Mouse (Mus musculus) T-helper 17 cell (primary cell): ENCODE measurements around the gene Olig2.
"Not testable (repeated sequence)": the region's sequence is repeated elsewhere in the genome, so short reads cannot be mapped to it uniquely, and the experiment has no call there.

Experiments
- in situ Hi-C, 2 experiments: fragments of 300-600 bp; cut with MboI, MseI; formaldehyde crosslinking; loops; 1 replicate in 1 of 2; 2 replicates in 1 of 2; pipeline ENCODE4 v1.15.1; 2025; ENCODE audit warnings: high pct_unique_total_duplicates in 2 of 2

Gene Olig2

DNA sequence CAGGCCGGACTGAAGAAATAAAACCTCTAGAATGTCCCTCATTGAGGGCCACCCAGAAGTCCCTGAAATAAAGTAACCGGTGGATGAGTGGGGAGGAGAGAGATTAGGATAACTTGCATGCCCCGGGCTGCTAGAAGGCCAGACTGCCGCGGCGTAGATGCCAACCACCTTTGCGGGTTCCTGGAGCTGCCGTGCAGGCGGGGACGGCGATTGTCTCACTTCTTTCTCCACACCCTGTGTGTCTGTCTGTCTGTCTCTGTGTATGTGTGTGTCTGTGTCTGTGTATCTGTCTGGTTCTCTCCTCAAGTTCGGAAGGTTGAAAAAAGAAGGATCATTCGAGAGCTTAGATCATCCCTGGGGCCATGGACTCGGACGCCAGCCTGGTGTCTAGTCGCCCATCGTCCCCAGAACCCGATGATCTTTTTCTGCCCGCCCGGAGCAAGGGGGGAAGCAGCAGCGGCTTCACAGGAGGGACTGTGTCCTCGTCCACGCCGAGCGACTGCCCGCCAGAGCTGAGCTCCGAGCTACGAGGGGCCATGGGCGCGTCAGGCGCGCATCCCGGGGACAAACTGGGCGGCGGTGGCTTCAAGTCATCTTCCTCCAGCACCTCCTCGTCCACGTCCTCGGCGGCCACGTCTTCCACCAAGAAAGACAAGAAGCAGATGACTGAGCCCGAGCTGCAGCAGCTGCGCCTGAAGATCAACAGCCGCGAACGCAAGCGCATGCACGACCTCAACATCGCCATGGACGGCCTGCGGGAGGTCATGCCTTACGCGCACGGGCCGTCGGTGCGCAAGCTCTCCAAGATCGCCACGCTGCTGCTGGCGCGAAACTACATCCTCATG, 1.0 kb downstream of the Olig2 start:
- in situ Hi-C loops = no loop called here

DNA sequence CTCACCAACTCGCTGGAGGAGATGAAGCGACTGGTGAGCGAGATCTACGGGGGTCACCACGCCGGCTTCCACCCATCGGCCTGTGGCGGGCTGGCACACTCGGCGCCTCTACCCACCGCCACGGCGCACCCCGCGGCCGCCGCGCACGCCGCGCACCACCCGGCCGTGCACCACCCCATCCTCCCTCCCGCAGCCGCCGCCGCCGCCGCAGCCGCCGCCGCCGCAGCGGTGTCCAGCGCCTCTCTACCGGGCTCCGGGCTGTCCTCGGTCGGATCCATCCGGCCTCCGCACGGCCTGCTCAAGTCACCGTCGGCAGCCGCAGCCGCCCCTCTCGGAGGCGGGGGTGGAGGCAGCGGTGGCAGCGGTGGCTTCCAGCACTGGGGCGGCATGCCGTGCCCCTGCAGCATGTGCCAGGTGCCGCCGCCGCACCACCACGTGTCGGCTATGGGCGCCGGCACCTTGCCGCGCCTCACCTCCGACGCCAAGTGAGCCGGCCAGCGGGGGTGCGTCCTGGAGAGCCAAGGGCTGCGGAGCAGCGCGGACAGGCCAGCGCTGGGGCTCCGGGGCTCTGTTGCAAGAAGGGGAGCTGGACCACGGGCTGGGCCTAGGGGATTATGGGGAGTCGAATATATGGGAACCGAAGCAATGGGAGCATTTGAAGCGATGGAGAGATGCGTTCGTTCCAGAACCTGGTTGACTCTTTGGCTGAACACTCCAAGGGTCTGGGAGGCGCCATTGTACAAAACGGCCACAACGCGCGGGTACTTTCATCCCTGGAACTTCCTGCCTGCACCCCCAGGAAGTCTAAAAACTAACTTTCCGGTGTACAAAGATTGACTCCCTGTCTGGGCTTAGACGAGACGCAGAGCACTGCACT, 1.9 kb downstream of the Olig2 start:
- in situ Hi-C loops = no loop called here

DNA sequence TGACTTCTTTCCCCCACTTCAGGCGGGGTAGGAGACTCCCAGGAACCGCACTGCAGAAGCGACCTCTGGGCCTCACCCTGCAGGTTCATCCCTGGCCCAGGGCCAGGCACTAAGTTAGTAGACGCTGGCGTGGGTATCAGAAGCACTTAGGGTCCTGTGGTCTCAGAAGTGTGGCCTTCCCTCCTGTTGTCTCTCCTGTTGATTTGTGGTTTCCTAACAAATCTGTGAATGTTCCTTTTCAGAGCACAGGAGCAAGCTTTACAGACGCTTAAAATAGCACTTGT, 2.4 kb downstream of the Olig2 start:
- in situ Hi-C loops = no loop called here

DNA sequence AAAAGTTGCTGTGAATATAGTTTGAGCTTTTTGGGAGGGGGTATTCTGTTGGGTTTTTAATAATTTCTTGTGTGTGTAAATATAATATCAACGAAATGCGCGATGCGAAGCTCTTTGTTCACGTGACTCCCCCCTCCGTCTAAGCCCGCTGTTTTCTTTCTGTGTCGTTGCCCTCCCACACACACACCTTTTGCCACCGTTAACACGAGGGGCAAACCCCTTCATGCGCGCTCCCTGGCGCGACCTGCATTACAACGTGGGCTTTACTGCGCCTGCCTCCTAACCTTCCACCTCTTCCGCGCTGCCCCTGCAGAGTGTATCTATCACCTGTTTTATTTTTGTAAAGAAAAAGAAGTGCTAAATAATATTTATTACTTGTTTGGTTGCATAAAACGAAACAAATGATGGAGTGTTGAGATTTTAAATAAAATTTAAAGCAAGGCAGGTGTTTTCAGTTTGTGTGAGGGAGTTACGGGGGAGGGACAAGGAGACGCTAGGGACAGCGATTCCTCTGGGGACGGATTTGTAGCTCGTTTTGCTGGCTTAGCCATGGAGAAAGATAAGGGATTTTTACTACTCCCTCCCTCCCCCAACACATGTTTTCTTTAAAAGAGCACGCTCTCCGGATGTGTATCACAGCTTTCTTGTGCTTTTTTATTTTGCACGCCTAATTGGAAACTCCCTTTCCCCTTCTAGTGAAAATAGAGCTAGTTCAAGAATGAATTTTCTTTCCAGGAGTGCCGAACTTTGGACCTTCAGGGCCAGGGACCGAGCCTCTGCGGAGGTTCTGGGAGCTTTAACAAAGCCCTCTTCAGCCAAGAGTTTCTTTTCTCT, 3.2 kb downstream of the Olig2 start:
- in situ Hi-C loops = no loop called here

DNA sequence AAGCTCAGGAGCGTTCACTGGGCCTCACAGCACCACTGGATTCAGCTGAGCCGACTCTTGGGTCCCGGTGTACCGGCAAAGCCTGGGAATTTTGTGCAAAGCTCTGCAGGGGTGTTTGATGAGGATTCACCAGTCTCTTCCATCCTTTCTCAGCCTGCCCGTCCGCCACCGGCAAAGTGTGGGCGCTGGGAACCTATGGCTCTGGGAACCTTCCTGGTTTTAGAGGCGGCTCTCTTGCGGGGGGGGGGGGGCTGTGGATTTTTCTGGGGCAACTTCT, 3.8 kb downstream of the Olig2 start:
- in situ Hi-C loops = no loop called here

DNA sequence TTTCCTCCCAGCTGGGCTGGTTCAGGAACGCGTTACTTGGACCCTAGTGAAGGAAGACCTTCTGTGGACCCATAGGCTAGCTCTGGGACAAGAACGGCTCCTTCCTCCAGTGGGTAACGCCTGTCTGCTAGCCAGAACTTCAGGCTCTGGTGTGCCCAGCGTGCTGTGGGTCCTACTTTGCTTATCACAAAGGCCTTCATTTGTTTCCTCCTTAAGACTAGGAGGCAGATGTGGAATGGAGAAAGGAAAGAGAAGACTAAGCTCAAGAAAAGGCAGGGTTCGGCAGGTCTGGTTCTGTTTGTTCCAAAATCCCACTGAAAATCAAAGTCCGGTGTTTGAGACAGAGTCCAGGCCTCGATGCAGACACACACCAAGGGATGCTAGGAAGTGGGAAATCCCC, 4.4 kb downstream of the Olig2 start:
- in situ Hi-C loops = no loop called here

DNA sequence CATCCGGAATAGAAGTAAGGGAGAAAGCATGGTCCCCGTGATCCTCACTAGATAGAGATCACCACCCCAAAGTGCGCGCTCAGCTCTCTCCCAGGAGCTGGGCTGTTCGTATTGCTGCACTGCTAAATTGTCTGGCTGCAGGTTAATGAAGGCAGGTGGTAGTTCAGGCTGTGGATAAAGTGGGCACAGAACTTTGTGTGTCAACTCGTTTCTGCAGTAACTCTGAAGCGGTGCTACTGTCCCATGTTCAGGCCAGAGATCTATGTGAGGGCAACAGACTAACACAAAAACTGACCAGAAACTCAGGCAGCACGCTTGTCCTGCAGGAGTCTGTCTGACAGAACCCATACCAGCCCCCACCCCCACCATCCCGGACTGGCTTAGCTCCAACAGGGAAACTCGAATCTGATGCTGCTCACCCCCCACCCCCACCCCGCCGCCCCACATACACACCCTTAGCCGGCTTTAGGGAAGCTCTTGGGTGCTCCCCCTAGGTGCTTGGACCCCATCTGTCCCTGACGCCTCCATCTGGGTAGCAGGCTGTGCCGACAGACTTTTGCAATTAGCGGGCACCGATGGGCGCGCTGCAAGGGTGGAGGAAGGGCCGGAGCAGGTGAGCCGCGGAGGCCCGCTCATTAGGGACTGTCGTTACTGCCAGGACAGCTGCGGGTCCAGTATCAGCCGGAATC, 6.7 kb downstream of the Olig2 start:
- in situ Hi-C loops = no loop called here

DNA sequence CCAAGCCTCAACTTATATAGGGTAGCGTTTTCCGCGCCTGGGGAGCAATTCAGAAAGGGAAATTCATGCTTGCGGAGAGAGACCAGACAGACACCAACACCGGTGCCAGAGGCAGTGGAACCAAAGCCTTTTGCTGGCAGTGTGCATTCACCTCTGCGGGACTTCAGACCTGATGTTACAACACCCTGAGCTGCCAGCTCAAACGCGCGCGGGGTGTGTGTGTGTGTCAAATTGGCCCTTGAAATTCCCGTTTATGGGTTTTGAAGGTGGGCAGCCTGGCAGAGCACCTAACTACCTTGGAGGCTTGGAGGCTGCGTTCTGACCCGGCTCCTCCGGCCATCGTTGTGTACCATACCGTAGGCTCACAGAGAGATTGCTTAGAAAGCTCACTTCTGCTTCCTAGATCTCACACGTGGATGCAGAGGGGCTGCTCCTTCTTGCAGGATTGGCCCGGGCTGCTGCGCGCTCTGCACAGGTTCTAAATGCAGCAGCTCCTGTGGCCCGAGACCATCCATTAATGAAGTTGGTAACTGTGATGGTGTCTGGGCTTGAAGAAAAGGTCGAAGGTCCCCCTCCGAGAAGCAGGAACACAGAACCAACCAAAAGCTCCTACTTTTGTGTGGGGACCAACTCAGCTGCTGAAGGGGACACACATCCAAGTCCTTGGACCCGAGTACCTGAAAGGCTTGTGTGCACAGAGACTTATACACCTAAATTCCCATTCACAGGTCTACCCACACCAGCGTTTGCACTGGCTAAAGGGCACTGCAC, 7.4 kb downstream of the Olig2 start:
- in situ Hi-C loops = no loop called here

DNA sequence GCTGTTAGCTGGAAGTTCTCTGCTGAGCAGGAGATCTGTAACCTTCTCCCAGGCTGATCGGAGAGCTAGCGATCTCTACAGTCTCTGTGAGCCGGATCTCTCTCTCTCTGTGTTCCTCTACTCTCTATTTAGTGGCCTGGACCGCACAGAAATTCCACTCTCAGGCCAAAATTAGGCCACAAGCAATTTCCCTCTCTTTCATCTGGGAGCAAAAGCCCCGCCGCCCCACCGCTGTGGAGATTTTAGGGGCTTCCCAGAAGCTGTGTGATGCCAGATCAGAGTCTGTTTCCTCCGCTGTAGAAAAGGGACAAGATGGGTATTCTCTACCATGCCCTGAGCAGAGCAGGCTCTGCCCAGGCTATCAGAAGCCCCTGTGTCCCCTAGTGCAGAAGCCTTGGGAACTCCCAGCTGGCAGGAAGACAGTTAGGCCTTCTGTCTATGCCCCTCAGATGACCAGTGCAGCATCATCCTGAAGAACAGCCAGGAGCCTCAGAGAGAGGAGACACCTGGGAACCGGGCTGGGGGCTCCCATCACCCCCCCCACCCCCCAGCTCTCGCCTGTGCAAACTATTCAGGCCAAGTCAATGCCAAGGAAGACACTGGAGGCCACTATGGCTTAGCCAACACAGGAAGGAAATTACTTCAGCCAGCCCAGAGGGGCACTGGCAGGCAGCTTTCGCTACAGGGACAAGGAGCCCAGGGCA, 8.1 kb downstream of the Olig2 start:
- in situ Hi-C loops = no loop called here

DNA sequence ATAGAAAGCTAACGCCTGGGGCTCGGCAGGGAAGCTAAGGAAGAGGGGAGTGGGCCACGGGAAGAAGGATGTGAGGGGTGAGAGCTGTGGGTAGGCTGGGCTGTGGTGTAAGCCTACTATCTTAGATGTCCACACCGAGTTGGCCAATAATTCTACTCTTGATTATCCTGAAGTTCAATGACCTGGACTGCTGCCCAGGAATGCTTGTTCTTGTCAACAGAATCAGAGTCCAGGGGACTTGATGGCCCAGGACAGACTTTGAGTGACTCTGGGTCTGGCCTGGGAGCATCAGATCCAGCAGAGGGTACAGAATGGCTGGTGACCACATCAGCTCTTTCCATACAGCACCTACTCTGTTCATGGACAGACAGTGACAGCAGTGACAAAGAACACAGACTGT, 13.8 kb downstream of the Olig2 start:
- in situ Hi-C loops = no loop called here

DNA sequence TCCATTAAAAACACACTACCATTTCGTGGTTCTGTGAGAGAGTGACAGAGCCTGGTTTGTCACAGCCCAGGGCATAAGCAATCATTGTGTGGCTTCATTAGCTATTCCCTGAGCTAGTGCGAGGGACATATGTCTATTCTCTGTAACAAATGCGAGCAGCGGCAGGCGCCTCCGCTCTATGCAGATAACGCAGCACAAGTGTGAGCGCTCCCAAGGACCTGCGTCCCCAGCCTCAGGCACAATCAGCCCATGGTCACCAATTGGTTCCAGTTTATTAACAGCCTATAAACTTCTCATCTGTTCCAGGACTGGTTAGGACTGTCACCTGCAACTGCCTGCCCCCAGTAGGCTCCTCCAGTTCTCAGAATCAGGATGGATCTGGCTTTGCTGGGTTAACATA, 21.0 kb downstream of the Olig2 start:
- in situ Hi-C loops = no loop called here

DNA sequence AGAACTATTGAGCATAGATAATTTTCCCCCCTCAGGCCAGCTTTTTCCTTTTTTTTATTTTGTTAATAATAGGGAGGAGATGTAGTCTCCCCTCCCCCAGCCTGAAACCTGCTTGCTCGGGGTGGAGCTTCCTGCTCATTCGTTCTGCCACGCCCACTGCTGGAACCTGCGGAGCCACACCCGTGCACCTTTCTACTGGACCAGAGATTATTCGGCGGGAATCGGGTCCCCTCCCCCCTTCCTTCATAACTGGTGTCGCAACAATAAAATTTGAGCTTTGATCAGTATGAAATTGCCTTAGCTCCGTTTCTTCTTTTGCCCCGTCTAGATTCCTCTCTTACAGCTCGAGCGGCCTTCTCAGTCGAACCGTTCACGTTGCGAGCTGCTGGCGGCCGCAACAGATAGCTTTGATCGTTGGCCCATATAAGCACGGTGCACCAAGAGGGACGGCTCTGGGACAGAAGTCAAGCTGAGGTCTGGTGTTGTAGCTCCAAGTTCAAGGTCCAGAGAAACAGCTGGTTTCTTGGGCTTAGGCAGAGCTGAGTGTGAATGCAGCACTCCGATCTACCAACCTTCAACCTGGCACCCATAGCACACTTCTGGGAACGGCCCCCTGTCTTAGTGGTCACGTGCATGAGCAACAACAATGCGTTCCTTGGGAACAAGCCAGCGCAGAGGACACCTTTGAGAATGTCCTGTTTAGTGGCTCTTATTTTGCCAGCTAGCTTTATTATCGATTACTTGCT, 30.3 kb downstream of the Olig2 start:
- in situ Hi-C loops = not testable (repeated sequence)

DNA sequence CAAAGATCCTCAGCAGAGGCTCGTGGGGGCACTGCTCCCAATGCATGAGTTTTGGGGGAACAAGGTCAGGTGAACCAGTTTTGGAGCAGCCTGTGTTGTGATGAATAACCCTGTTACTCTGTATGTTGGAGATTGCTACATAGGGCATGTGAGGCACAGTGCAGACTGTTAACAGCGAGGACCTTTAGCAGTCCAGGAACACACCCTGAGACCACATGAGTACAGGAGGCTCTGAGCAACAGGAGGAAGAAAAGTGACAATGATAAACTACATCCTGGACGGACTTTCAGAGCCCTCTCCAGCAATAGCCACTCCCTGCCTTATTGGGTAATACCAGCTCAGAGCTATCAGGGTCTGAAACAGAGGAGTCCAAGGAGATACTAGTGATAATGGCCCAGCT, 33.7 kb downstream of the Olig2 start:
- in situ Hi-C loops = no loop called here

DNA sequence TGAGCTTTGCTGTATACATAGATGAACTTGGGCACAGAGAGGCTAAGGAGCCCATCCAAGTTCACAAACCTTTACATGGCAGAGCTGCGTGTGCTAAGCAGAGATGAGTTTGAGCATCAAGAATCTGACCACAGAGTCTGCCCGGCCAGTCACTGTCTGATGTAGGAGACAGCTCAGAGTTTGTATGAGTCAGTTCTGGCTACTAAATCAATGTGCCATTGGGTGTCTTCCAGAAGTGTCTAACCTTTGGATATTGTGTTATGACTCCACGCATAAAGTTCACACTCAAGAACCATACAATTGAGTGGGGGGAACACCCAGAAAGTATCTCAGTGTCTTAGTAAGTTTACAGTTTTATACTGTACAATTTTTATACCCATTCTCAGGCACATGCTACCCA, 35.6 kb downstream of the Olig2 start:
- in situ Hi-C loops = no loop called here

DNA sequence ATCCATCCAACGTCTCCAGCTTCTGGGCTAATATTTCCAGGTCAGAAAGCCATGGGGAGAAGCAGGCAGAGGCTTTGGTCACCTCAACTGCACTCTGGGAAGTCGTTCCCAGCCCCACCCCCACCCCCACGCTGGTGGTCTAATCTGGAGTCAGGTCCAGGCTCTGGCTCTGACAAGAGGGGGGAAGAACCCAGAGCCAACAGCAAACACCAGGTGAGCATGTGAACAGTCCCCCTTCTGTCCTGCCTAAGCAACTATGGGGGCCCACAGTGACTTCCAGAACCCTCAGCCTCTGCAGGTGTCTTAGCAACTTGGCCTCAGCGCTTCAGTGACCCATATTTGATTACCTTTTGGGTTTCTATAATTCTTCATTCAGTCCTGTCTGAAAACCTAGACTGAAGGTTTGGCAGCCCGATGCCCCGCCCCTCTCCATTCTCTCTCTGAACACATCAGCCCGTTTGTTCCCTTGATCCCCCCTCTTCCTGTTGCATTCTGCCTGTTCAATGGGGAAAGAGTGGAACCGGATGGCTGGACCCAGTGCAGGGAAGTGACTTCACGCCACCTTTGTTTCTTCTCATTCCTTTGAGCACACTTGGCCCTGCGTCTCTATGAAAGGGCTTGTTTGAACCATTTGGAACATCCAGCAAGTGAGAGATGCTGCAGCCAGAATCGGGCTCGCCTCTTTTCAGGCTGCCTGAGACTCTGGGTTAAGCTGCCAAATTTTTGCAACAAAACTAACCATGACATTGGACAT, 37.4 kb downstream of the Olig2 start:
- in situ Hi-C loops = no loop called here

DNA sequence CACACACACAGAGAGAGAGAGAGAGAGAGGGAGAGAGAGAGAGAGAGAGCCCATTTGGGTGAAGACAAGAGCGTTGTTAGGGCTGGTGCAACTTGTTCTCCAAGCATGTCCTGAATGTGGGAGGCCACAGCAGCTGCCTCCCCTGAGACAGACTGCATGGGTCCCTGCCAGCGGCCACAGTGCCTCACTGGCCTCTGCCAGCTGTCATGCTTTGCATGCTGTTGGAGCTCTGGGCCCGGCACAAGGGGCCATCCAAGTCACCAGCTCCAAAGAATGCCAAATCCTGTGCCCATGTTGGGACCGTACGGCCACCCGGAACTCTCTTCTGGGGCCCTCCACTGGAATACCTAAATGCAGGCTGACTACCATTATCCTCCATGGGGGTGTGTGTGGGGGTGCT, 40.7 kb downstream of the Olig2 start:
- in situ Hi-C loops = no loop called here

DNA sequence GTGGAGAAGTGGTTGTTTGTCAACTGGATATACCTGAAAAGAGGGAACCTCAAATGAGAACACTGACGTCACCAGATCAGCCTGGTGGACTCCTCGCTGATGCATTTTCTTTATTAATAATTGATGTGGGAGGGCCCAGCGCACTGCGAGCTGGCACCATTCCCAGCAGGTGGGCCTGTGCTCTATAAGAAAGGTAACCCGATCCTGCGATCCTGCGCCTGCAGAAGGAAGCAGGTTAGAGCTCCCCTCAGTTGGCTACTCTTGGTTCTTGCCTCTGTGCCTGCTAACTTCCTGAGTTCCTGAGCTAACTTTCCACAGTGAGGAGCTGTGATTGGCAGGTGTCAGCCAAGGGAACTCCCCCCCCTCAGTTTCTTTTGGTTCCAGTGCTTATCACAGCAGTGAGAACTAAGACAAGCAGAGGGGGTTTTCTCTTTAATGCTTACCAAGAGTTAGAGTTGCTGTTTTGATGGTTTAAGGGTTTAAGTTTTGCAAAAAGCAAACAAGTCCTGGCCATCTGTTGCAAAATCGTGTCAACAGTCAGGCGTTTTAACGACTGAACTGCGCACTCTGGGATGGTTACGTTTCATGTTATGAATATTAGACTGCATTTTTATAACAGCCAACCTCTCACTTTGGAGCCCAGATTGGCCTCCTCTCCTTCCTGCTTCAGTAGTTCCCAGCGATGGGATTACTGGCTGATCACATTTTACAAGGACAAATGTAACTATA, 43.6 kb downstream of the Olig2 start:
- in situ Hi-C loops = no loop called here

DNA sequence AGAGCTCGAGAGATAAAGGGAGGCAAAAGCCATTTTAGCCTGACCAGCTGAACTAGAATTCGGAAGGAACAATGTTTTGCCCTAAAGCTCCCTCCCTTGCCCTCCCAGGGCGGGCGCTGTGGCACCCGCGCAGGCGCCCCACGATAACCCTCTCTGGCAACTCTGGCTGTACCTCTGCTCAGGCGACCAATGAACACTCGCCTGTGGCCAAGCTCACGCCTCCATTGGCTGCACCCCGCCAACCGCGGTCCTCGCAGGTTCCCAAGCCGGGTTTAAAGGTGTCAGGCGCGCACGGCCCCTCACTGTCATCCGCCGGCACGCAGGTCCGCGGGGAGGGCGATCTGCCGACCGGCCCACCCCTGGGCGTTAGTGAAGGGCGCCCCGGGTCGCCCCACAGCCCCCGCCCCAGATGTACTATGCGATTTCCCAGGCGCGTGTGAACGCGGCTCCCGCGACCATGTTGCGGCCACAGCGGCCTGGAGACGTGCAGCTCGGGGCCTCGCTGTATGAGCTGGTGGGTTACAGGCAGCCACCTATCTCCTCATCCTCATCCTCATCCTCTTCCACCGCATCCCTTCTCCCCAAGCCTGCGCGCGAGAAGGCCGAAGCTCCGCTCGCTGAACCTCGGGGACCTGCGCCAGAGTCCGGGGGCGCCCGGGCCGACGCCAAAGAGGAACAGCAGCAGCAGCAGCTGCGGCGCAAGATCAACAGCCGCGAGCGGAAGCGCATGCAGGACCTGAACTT, 44.4 kb downstream of the Olig2 start, which contains the start of gene Olig1:
TSS of gene Olig1 (plus strand) at position 305 of the 744 bp plus-strand sequence.
- in situ Hi-C loops = no loop called here
